Mouse (Mus musculus) heart, embryonic 14.5 days (tissue): ENCODE data around the gene Hdac1. TPM values are rescaled to one million over a fixed set of nuclear protein-coding genes. Genes with fewer than 3 reads are reported as not detected.

Experiments
- ATAC-seq: fragments of 200-750 bp; cut with Nextera tagmentation; 2 replicates; pipeline ENCODE4 v1.8.0; 2017; ENCODE audit warnings: low read depth, moderate TSS enrichment; ENCODE audit not compliant: insufficient number of reproducible peaks, insufficient read depth, low FRiP score
- H3K27ac ChIP-seq, 2 experiments: fragments of 200-500 bp in 1 of 2; fragments of 300-500 bp in 1 of 2; sonication (generic) in 1 of 2; replicated peaks in 1 of 2; 2 replicates each; pipeline ENCODE4 v1.5.1; 2012 to 2014; ENCODE audit warnings: low read depth in 2 of 2, low read length in 2 of 2, control low read depth in 1 of 2, mild to moderate bottlenecking in 1 of 2, mixed read lengths in 1 of 2; ENCODE audit not compliant: control insufficient read depth in 1 of 2, insufficient read depth in 1 of 2
- H3K27me3 ChIP-seq: fragments of 300-500 bp; sonication (generic); 2 replicates; pipeline ENCODE4 v1.6.1; 2014; ENCODE audit warnings: mild to moderate bottlenecking, low read length, control low read depth; ENCODE audit not compliant: control insufficient read depth, insufficient read depth
- H3K36me3 ChIP-seq: fragments of 300-500 bp; sonication (generic); 2 replicates; pipeline ENCODE4 v1.6.1; 2014; ENCODE audit warnings: mild to moderate bottlenecking, control low read depth, low read length, mixed read lengths; ENCODE audit not compliant: control insufficient read depth, insufficient read depth
- H3K4me1 ChIP-seq, 2 experiments: fragments of 200-500 bp in 1 of 2; fragments of 300-500 bp in 1 of 2; sonication (generic) in 1 of 2; 2 replicates each; pipeline ENCODE4 v1.6.1; 2012 to 2014; ENCODE audit warnings: low read length in 2 of 2, control low read depth in 1 of 2, mixed read lengths in 1 of 2; ENCODE audit not compliant: control insufficient read depth in 2 of 2, insufficient read depth in 2 of 2
- H3K4me2 ChIP-seq: fragments of 300-500 bp; sonication (generic); 2 replicates; pipeline ENCODE4 v1.6.1; 2014; ENCODE audit warnings: mild to moderate bottlenecking, low read length
- H3K4me3 ChIP-seq, 2 experiments: fragments of 200-500 bp in 1 of 2; fragments of 300-500 bp in 1 of 2; sonication (generic) in 1 of 2; 2 replicates each; pipeline ENCODE4 v1.5.1; 2012 to 2014; ENCODE audit warnings: low read length in 2 of 2, mild to moderate bottlenecking in 2 of 2, control low read depth in 1 of 2, low read depth in 1 of 2, moderate library complexity in 1 of 2; ENCODE audit not compliant: control insufficient read depth in 1 of 2, insufficient read depth in 1 of 2
- H3K9ac ChIP-seq: fragments of 300-500 bp; sonication (generic); 2 replicates; pipeline ENCODE4 v1.6.1; 2014; ENCODE audit warnings: mild to moderate bottlenecking, low read length
- H3K9me3 ChIP-seq: fragments of 300-500 bp; sonication (generic); 2 replicates; pipeline ENCODE4 v1.6.1; 2016; ENCODE audit warnings: low read length, control low read depth; ENCODE audit not compliant: control insufficient read depth
- WGBS: fragments of 180-500 bp; shearing (Covaris S2); extraction: QIAGEN DNeasy Blood & Tissue Kit; methylation state at CpG from one replicate; pipeline ENCODE4 v1.1.7; 2014; 5-methylcytosine and 5-hydroxymethylcytosine counted together
- polyA plus RNA-seq: library from polyadenylated mRNA; unstranded; fragments of >200 nt; fragmentation: Nextera tagmentation; extraction: Ambion mirVana; gene quantifications from 2 replicates; pipeline ENCODE4 v1.2.1, GENCODE M21; 2014

Hdac1 gene
- polyA plus RNA-seq, 1 experiment from 2014 or later = 124 TPM

DNA sequence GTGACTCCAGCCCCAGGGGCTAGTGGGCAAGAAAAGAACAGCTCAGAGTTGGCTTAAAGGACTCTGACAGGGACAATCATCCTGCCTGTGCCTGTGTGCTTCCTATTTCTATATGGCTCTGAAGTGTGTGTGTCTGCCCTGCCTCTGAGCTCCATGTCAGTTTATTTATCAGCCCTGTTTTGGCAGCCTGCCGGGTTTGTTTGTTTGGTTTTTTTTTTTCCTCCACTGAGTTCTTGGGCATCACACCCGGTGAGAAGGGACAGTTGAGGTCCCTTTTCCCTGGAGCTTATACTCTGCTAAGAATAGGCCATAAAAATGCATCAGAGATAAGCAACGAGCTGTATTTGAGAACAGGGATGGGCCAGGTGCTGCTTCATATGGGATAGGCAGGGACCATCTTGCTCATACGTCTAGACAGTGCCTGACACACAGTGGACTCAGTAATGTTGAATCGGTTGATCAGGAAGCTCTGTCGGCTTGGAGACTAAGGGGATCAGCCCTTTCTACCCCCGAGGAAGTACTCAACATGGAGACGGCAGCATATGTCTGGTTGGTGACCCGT lies 40.1 kb downstream of the Hdac1 start:
- Histone ChIP-seq H3K36me3 (no peaks in the 10 kb centered on the region), H3K27ac (peak overlapping the region in 1 of 2 experiments; percentile 28; a peak in 1 of 4 replicates), H3K4me1 (peaks cover 37 to 44% of the 10 kb centered on the region in 2 experiments), H3K27me3 (no peaks in the 10 kb centered on the region), H3K4me3 (no peak overlapping the region), H3K9ac (peak overlapping the region; percentile 8; the same call in 1 of the 2 replicates), H3K4me2 (no peak overlapping the region), H3K9me3 (no peaks in the 10 kb centered on the region)
- ATAC-seq = no peak
- WGBS = 37% methylated on average over 9 of the region's 9 CpGs

DNA sequence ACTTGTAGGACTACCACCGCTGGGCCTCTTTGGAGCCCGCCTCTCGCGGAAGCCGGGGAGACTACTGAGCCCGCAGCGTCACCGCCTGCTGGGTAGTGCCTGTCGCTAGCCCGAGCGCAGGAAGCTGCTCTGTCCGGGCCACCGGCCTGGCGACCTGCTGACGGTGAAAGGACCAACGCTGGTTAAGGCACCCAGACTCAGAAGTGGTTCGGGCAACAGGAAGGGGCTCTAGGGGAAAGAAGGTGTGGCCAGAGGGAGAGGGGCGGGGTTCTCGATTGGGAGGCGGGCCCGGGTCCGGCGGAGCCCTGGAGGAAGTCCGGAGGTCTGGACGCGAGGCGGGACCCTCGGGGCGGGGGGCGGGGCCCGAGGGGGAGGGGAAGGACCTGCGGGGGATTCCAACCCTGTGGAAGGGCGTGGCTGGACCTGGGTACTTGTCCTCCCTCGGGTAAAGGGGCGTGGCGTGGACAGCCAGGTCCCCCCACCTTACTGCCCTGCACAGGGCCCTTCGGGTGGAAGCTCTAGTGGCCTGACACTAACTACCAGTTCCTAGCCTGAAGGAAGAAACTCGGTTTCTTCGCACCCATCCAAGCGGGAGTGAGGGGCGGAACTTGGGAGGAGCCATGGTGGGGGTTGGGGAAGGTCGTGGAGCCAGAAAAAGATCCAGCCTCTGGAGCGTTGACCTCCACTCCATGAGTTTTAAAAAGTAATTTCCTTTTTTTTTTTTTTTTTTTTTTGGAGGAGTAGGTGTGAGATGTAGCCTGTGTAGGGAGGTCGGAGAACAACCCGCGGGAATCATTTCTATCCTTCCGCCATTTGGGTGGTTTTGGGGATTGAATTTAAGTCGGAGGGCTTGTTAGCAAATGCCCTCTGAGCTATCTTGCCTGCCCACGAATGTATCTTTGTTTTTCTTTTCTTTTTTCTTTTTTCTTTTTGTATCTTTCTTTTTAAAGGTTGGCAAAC lies 41.6 kb downstream of the Hdac1 start:
- peak overlapping the region; percentile 84 for H3K9ac ChIP-seq
- H3K27ac ChIP-seq = peak overlapping the region; percentile 87 to 95
- no peaks in the 10 kb centered on the region for H3K9me3 ChIP-seq
- 2% methylated on average over 48 of the region's 49 CpGs for WGBS
- H3K4me1 ChIP-seq = peaks cover 41 to 44% of the 10 kb centered on the region in 2 experiments
- peak overlapping the region; percentile 63 for H3K4me2 ChIP-seq
- H3K36me3 ChIP-seq = no peaks in the 10 kb centered on the region
- no peaks in the 10 kb centered on the region for H3K27me3 ChIP-seq
- peak overlapping the region; percentile 58 to 77 for H3K4me3 ChIP-seq
- ATAC-seq = peak; percentile 84

DNA sequence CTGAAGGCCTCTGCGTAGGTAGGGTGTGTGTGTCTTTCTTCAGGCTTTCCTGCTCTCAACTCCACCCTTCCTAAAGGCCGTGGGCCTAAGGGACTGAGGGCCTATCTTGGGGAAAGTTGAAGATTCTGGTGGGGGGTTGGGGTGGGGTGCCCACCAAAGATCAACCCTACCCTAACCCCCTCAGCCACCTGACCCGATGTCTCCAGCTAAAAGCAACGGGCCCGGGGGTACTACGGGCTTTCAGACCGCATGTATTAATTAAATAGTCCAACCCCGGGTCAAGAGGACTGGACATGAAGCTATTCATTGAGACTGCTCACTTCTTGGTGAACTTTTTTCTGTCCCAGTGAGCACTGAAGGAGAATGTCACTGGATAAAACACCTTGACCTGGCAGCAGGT lies 42.5 kb downstream of the Hdac1 start:
- WGBS = 84% methylated on average over 8 of the region's 8 CpGs
- H3K36me3 ChIP-seq = no peaks in the 10 kb centered on the region
- peak overlapping the region; percentile 84 for H3K9ac ChIP-seq
- peak overlapping the region; percentile 55 to 58; a peak in 3 of 4 replicates for H3K4me3 ChIP-seq
- peak overlapping the region; percentile 87 to 95 for H3K27ac ChIP-seq
- H3K4me1 ChIP-seq = peaks cover 43 to 44% of the 10 kb centered on the region in 2 experiments
- peak overlapping the region; percentile 63 for H3K4me2 ChIP-seq
- ATAC-seq = no peak
- no peaks in the 10 kb centered on the region for H3K9me3 ChIP-seq
- no peaks in the 10 kb centered on the region for H3K27me3 ChIP-seq

DNA sequence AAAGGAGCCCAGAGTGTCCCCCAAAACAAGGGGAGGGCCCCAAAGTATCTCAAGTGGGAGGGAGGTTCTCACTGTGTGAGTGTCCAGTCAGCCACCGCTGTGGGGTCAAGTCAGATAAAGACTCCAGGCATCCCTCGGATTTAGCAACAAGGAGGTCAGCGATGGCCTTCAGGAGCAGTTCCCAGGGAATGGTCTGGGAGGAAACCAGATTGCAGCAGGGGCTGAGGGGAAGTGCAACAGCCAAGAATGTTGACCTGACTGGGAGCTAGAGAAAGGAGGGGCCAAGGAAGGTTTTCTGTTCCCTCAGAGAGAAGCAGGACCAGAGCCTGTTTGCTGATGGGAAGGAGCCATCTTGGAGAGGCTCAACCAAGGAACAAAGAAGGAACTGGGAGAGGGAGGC lies 43.6 kb downstream of the Hdac1 start:
- H3K9me3 ChIP-seq = no peaks in the 10 kb centered on the region
- peaks cover 38% of the 10 kb centered on the region in 2 experiments for H3K4me1 ChIP-seq
- H3K36me3 ChIP-seq = no peaks in the 10 kb centered on the region
- no peak for ATAC-seq
- WGBS = 16% methylated on average over 3 of the region's 3 CpGs
- H3K4me2 ChIP-seq = no peak overlapping the region
- peak overlapping the region; percentile 69 to 95 for H3K27ac ChIP-seq
- no peak overlapping the region for H3K4me3 ChIP-seq
- H3K27me3 ChIP-seq = no peaks in the 10 kb centered on the region
- no peak overlapping the region for H3K9ac ChIP-seq

DNA sequence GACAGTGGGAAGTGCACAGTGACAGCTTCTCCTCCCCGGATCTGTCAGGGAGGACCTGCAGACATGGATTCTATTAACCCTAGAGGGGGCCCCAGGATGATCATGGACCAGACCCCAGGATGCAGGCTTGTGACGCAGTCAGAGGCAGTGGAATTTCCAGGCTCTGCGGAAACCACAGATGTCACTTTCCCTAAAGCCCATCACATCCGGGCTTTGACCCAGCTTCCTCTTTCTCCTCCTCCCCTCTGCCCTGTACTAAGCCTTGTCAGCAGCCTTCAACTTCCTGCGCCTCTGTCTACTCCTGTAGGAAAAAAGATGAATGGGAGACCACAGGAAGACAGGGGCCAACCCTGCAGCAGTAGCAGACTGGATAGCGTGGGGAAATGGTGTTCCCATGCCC lies 45.9 kb downstream of the Hdac1 start:
- no peaks in the 10 kb centered on the region for H3K36me3 ChIP-seq
- H3K27ac ChIP-seq = peak overlapping the region; percentile 76 to 78
- H3K9me3 ChIP-seq = no peaks in the 10 kb centered on the region
- H3K4me2 ChIP-seq = peak overlapping the region; percentile 29
- 0 out of 2 replicates have a peak, but pooled peaks have one; percentile 7 for ATAC-seq
- peaks cover 9% of the 10 kb centered on the region for H3K27me3 ChIP-seq
- H3K9ac ChIP-seq = peak overlapping the region; percentile 3; the same call in 1 of the 2 replicates
- H3K4me3 ChIP-seq = no peak overlapping the region
- H3K4me1 ChIP-seq = peaks cover 19 to 25% of the 10 kb centered on the region in 2 experiments
- 30% methylated on average over 6 of the region's 6 CpGs for WGBS

DNA sequence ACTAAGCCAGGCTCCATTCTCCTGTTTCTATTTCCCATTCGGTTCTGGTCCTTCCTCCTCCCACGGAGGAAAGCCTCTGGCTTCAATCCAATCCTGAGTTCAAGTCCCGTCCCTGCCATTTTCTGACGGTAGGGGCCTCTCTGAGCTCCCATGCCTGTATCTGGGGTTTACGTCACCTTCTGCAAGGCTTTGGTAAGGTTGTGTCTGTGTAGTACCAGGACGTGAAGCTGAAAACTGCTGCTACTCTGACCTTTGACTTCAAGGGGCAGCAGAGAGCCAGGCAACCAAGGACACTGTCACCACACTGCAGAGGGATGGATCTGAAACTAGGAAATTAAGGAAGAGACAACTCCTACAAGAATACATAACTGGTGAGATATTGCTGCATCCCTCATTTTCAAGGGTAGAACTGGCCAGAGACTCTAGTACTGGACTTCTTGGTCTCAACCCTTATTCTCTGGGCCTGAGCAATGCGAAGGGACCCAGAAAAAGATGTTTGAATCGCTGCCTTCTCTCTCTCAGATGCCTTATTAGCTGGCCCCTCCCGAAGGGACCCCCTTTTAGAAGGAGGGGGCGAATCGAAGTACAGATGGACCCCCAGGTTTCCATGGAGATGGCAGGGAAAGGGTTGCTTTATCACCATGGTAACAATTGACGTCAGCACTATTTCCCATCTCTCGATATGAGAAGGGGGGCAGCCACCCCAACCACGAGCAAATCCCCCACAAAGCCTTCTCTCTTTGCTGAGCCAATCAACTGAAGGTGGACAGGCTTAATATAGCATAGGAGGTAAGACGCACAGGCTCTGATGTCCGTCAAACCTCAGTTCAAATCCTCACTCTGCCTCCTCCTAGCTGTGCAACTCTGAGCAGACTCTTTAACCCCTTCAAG lies 46.6 kb downstream of the Hdac1 start:
- Histone ChIP-seq H3K9me3 (no peaks in the 10 kb centered on the region), H3K9ac (0 out of 2 replicates have a peak overlapping the region, but pooled peaks have one; percentile 3), H3K36me3 (no peaks in the 10 kb centered on the region), H3K27me3 (peaks cover 15% of the 10 kb centered on the region), H3K4me1 (peaks cover 23 to 25% of the 10 kb centered on the region in 2 experiments; a peak in 3 of 4 replicates), H3K4me3 (no peak overlapping the region), H3K27ac (peak overlapping the region; percentile 76 to 78), H3K4me2 (peak overlapping the region; percentile 29)
- 31% methylated on average over 16 of the region's 16 CpGs for WGBS
- ATAC-seq = no peak

DNA sequence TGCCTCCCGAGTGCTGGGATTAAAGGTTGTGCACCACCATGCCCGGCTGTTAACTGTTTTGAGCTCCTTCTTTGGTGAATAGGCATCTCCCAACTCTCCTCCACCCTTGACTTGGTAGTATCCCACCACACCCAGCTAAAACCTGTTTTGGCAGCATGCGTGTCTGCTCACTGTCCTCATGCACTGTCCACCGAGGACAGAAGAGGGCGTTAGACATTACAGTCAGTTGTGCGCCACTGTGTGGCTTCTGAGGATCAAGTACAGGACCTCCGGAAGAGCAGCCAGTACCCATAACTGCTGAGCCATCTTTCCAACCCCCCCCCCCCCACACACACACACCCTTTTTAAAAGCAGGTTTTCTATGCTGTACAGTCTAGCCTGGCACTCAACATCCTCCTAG lies 47.8 kb downstream of the Hdac1 start:
- H3K4me3 ChIP-seq = no peak overlapping the region
- peaks cover 19% of the 10 kb centered on the region in 2 experiments; a peak in 3 of 4 replicates for H3K4me1 ChIP-seq
- peaks cover 20% of the 10 kb centered on the region for H3K27me3 ChIP-seq
- no peak for ATAC-seq
- no peak overlapping the region for H3K9ac ChIP-seq
- WGBS = 65% methylated on average over 7 of the region's 7 CpGs
- no peaks in the 10 kb centered on the region for H3K36me3 ChIP-seq
- H3K27ac ChIP-seq = peak overlapping the region in 1 of 2 experiments; percentile 28; a peak in 1 of 4 replicates
- H3K4me2 ChIP-seq = no peak overlapping the region
- H3K9me3 ChIP-seq = no peaks in the 10 kb centered on the region
